Mouse (Mus musculus): ENCODE measurements around the gene Ppl.

DNA sequence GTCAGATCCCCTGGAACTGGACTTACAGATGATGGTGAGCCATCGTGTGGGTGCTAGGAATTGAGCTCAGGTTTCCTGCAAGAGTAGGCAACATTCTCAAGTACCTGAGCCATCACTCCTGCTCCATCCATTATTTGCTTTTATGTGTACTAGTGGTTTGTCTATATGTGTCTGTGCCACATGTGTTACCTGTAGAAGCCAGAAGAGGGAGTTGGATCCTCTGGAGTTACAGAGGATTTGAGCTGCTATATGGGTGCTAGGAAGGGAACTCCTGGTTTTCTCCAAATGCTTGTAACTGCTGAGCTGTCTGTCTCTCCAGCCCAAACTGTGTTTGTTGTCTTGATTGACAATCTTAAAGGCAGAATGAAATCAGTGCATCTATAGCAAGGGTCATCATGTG is 74.1 kb downstream of the Ppl start:
- TF ChIP-seq CTCF (IDR thresholded peaks at IDR 0.05; ENCODE audit: low read depth) (peak; percentile 58), EP300 (IDR thresholded peaks at IDR 0.05; ENCODE audit: low read depth) (no peak)

Data from liver, postnatal 0 days (tissue).